Mouse (Mus musculus) megakaryocyte, embryonic 14.5 days (primary cell): ENCODE data around the gene Cnih2.

ENCODE experiments used
- FLI1 ChIP-seq: IDR thresholded peaks from 2 replicates; pipeline ENCODE4 v1.6.1; 2012; ENCODE audit warnings: low read length, inconsistent platforms, mixed read lengths
- GATA1 ChIP-seq: IDR thresholded peaks from 3 replicates; pipeline ENCODE4 v1.6.1; 2012; ENCODE audit warnings: mixed read lengths, low read length, inconsistent platforms, borderline replicate concordance

GRCm38 (mm10) chr19:5057876-5058775 lies 40.2 kb downstream of the Cnih2 start:
- no peak for TF ChIP-seq FLI1
- no peak for TF ChIP-seq GATA1
